Mouse (Mus musculus) spleen, adult 2 months (tissue): ENCODE measurements at regions not wholly inside any gene's neighbourhood (a gene's known extent, or its start where the extent isn't known, plus 50 kb on each side); places are given as distances from the start of the nearest gene placed in this dataset.

ENCODE experiments used
- DNase-seq, 2 experiments: peaks; one replicate each; pipeline versions ENCODE4 v3.0.0 to v3.0.0-alpha.2; 2012 to 2021; ENCODE audit warnings: low spot score in 2 of 2, low read depth in 1 of 2
- H3K27ac ChIP-seq: fragments of 200-500 bp; 2 replicates; pipeline ENCODE4 v1.5.1; 2012; ENCODE audit warnings: low read length, inconsistent platforms; ENCODE audit not compliant: insufficient read depth
- H3K27me3 ChIP-seq: fragments of 200-500 bp; 2 replicates; pipeline ENCODE4 v1.6.1; 2012; ENCODE audit warnings: mild to moderate bottlenecking, moderate library complexity, low read length, inconsistent platforms; ENCODE audit not compliant: control insufficient read depth, insufficient read depth
- H3K36me3 ChIP-seq: fragments of 200-500 bp; 2 replicates; pipeline ENCODE4 v1.6.1; 2012; ENCODE audit warnings: mild to moderate bottlenecking, low read length, inconsistent platforms; ENCODE audit not compliant: control insufficient read depth, insufficient read depth
- H3K4me1 ChIP-seq: fragments of 200-500 bp; 2 replicates; pipeline ENCODE4 v1.6.1; 2011; ENCODE audit warnings: inconsistent platforms; ENCODE audit not compliant: control insufficient read depth, insufficient read depth, insufficient read length
- H3K4me3 ChIP-seq: fragments of 200-500 bp; 2 replicates; pipeline ENCODE4 v1.5.1; 2011; ENCODE audit warnings: mild to moderate bottlenecking, inconsistent platforms; ENCODE audit not compliant: insufficient read depth, insufficient read length; ENCODE audit errors: extremely low read depth
- CTCF ChIP-seq: fragments of 200-500 bp; IDR thresholded peaks from 2 replicates; pipeline ENCODE4 v1.5.1; 2011; ENCODE audit warnings: mild to moderate bottlenecking, inconsistent platforms; ENCODE audit not compliant: insufficient read depth, insufficient read length, insufficient replicate concordance; ENCODE audit errors: extremely low read depth
- POLR2A ChIP-seq: fragments of 200-500 bp; IDR thresholded peaks from 2 replicates; pipeline ENCODE4 v1.6.1; 2011; ENCODE audit warnings: low read depth, low read length, inconsistent platforms
- WGBS: fragments of 180-500 bp; shearing (Covaris S2); methylation state at CpG from one replicate; pipeline ENCODE4 v1.1.7; 2018; 5-methylcytosine and 5-hydroxymethylcytosine counted together

- Histone ChIP-seq H3K4me3 (no peak overlapping the region), H3K4me1 (peaks cover 3% of the 10 kb centered on the region; the same call in 1 of the 2 replicates), H3K27me3 (no peaks in the 10 kb centered on the region), H3K36me3 (no peaks in the 10 kb centered on the region), H3K27ac (0 out of 2 replicates have a peak overlapping the region, but pooled peaks have one; percentile 5)
- no peak for TF ChIP-seq CTCF
- TF ChIP-seq POLR2A = no peak
- 89% methylated on average over 6 of the region's 6 CpGs for WGBS
- no peak for DNase-seq
Measured at GRCm38 (mm10) chr5:64580786-64581445, 222.3 kb upstream of the Klf3 start.

DNA sequence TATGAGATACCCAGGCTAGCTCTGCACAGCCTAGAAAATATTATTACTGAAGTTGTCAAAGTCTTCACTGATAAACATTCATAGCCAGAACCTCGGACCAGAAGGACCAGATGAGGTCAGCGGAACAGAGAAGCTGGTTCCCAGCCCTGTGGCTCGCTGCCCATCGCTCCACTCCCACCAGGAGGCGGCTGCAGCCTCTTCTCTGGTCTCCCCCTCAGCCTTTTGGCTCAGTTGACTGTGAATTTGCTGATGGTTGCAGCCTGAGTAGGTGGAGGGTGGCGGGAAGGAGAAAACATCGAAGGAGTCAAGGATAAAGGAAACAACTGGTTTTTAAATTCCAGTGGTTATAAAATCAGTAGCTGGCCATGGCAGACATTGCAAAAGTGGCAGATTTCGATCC, 221.7 kb upstream of the Klf3 start:
- Histone ChIP-seq H3K27ac (no peak overlapping the region), H3K36me3 (no peaks in the 10 kb centered on the region), H3K4me1 (peaks cover 3% of the 10 kb centered on the region; the same call in 1 of the 2 replicates), H3K4me3 (no peak overlapping the region), H3K27me3 (no peaks in the 10 kb centered on the region)
- DNase-seq = no peak
- 83% methylated on average over 8 of the region's 8 CpGs for WGBS
- TF ChIP-seq CTCF (no peak), POLR2A (no peak)

GRCm38 (mm10) chr5:64582031-64582430, 221.2 kb upstream of the Klf3 start:
- Histone ChIP-seq H3K27me3 (no peaks in the 10 kb centered on the region), H3K27ac (no peak overlapping the region), H3K4me3 (no peak overlapping the region), H3K36me3 (no peaks in the 10 kb centered on the region), H3K4me1 (peaks cover 3% of the 10 kb centered on the region; the same call in 1 of the 2 replicates)
- TF ChIP-seq POLR2A (no peak), CTCF (no peak)
- DNase-seq = no peak
- 82% methylated on average over 9 of the region's 9 CpGs for WGBS

DNA sequence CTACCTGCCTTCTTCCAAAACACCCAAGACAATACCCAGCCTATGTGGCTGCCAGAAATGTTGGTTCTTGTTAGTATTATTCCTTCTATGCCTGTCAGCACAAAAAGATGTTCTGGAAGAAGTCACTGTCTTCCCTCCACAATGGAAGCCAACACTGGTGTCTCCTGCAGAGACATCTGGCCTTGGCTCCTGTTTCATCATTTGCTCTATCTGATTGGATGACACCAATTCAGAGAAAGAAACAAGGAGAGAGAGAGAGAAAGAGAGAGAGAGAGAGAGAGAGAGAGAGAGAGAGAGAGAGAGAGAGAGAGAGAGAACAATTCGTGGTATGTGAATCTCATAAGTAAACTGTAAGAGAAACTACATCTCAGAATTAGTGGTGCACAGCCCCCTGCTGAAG, 218.9 kb upstream of the Klf3 start:
- H3K36me3 ChIP-seq = no peaks in the 10 kb centered on the region
- no peak for DNase-seq
- H3K4me1 ChIP-seq = no peaks in the 10 kb centered on the region; the same call in 1 of the 2 replicates
- TF ChIP-seq CTCF (no peak), POLR2A (no peak)
- H3K27ac ChIP-seq = no peak overlapping the region
- H3K4me3 ChIP-seq = no peak overlapping the region
- 76% methylated on average over 1 of the region's 1 CpGs for WGBS
- no peaks in the 10 kb centered on the region for H3K27me3 ChIP-seq

DNA sequence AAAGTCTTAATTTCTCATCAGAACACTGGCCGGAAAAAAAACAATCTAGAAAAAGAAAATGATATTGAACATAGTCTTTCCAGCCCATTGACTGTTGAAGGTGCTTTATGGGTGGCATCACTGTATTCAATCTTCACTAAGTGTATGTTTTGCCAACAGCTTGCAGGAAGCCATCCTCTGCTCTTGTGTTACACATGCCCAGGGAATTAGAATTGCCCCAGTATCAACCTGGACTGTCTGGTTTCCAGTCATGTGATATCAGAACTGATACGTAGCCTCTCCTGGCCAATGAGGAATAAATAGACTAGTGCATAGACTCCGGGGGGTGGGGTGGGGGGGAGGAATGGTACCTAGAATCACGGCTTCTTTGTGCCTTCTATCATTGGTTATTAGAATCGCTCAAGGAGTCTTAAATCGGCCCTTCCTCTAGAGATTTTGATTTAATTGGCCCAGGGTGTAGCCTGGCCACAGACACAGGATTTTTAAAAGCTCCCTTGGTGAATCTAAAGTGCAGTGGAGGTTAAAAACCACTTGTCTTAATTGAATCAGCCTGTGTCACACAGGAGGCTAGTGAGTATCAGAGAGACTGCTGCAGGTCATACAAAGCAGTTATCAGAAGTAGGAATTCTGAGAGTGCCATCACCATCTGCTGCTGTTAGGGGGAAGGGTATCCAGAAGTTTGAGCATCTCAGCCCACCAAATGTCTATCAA, 218.0 kb upstream of the Klf3 start:
- TF ChIP-seq POLR2A = no peak
- no peak for TF ChIP-seq CTCF
- Histone ChIP-seq H3K27me3 (no peaks in the 10 kb centered on the region), H3K4me1 (no peaks in the 10 kb centered on the region), H3K27ac (no peak overlapping the region), H3K4me3 (no peak overlapping the region), H3K36me3 (no peaks in the 10 kb centered on the region)
- DNase-seq = no peak
- WGBS = 88% methylated on average over 6 of the region's 6 CpGs

- Histone ChIP-seq H3K27ac (no peak overlapping the region), H3K4me3 (no peak overlapping the region), H3K27me3 (no peaks in the 10 kb centered on the region), H3K36me3 (no peaks in the 10 kb centered on the region), H3K4me1 (no peaks in the 10 kb centered on the region)
- DNase-seq = no peak
- TF ChIP-seq POLR2A (no peak), CTCF (no peak)
- WGBS = 95% methylated on average over 6 of the region's 6 CpGs
Measured at GRCm38 (mm10) chr5:64586316-64586715, 216.9 kb upstream of the Klf3 start.

DNA sequence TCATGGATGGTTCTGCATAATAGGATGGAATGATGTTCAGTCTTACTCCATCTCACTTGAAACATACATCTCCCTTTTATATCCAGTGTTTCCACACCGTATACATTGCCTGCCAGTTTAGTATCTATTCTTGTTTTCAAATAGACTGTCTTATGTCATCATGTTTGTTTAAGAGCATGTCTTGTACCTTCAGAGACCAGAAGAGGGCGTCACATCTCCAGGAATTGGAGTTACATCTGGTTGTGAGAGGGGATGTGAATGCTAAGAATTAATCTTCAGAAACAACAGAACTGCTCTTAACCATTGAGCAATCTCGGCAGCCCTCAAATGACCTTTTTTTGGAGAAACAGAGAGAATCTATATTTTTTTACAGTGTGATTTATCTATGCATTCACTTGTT, 216.3 kb upstream of the Klf3 start:
- H3K27ac ChIP-seq = no peak overlapping the region

More for the DNA sequence above, 216.3 kb upstream of the Klf3 start:
- Histone ChIP-seq H3K4me1 (no peaks in the 10 kb centered on the region), H3K27me3 (no peaks in the 10 kb centered on the region), H3K36me3 (no peaks in the 10 kb centered on the region), H3K4me3 (no peak overlapping the region)
- TF ChIP-seq CTCF (no peak), POLR2A (no peak)
- 90% methylated on average over 3 of the region's 3 CpGs for WGBS
- DNase-seq = no peak
